Mouse (Mus musculus) forebrain, embryonic 12.5 days (tissue): ENCODE measurements around the gene Mfsd4b2. TPM values are rescaled to one million over a fixed set of nuclear protein-coding genes. Genes with fewer than 3 reads are reported as not detected.
A peak's percentile ranks its signal among the peaks of the same experiment; 100 is the strongest.
"Not testable (repeated sequence)": the region's sequence is repeated elsewhere in the genome, so short reads cannot be mapped to it uniquely, and the experiment has no call there.

Source experiments
- ATAC-seq: fragments of 200-750 bp; cut with Nextera tagmentation; 2 replicates; pipeline ENCODE4 v1.8.0; 2017; ENCODE audit warnings: moderate TSS enrichment; ENCODE audit not compliant: low FRiP score
- H3K27ac ChIP-seq: fragments of 300-500 bp; sonication (generic); 2 replicates; pipeline ENCODE4 v1.5.1; 2016; ENCODE audit warnings: mild to moderate bottlenecking
- H3K27me3 ChIP-seq: fragments of 300-500 bp; sonication (generic); 2 replicates; pipeline ENCODE4 v1.6.1; 2016; ENCODE audit warnings: mild to moderate bottlenecking
- H3K36me3 ChIP-seq: fragments of 300-500 bp; sonication (generic); replicated peaks from 2 replicates; pipeline ENCODE4 v1.6.1; 2016; ENCODE audit warnings: mild to moderate bottlenecking
- H3K4me1 ChIP-seq: fragments of 300-500 bp; sonication (generic); 2 replicates; pipeline ENCODE4 v1.6.1; 2016
- H3K4me2 ChIP-seq: fragments of 300-500 bp; sonication (generic); 2 replicates; pipeline ENCODE4 v1.6.1; 2016; ENCODE audit warnings: mild to moderate bottlenecking, moderate library complexity
- H3K4me3 ChIP-seq: fragments of 300-500 bp; sonication (generic); replicated peaks from 2 replicates; pipeline ENCODE4 v1.5.1; 2016; ENCODE audit warnings: mild to moderate bottlenecking
- H3K9ac ChIP-seq: fragments of 300-500 bp; sonication (generic); 2 replicates; pipeline ENCODE4 v1.6.1; 2016; ENCODE audit warnings: mild to moderate bottlenecking
- H3K9me3 ChIP-seq: fragments of 300-500 bp; sonication (generic); 2 replicates; pipeline ENCODE4 v1.6.1; 2016
- WGBS: fragments of 180-500 bp; shearing (Covaris S2); methylation state at CpG from one replicate; pipeline ENCODE4 v1.1.7; 2016; 5-methylcytosine and 5-hydroxymethylcytosine counted together
- polyA plus RNA-seq: library from polyadenylated mRNA; unstranded; fragments of >200 nt; fragmentation: Nextera tagmentation; extraction: Ambion mirVana; gene quantifications from 2 replicates; pipeline ENCODE4 v1.2.1, GENCODE M21; 2016

The Mfsd4b2 gene
- not detected in 2 replicates for polyA plus RNA-seq

GRCm38 (mm10) chr10:39926616-39927139, at the start of gene Mfsd4b2:
Mfsd4b2 (minus strand) TSS chr10:39926923.
- Histone ChIP-seq H3K9ac (peak within 1 kb of the TSS; percentile 58), H3K4me3 (peak within 1 kb of the TSS; percentile 46), H3K27me3 (peaks cover 26% of the 10 kb centered on the region), H3K4me2 (peak within 1 kb of the TSS; percentile 86), H3K27ac (no peak within 1 kb of the TSS), H3K36me3 (no peaks in the 10 kb centered on the region), H3K4me1 (peaks cover 8% of the 10 kb centered on the region), H3K9me3 (no peaks in the 10 kb centered on the region)
- WGBS = 2% methylated on average over 31 of the region's 41 CpGs
- ATAC-seq = 0 out of 2 replicates have a peak, but pooled peaks have one; percentile 61

GRCm38 (mm10) chr10:39975771-39976170, 49.0 kb upstream of the Mfsd4b2 start:
- WGBS = 40% methylated on average over 2 of the region's 2 CpGs
- Histone ChIP-seq H3K4me3 (no peak overlapping the region), H3K4me1 (no peaks in the 10 kb centered on the region), H3K9me3 (peaks cover 16% of the 10 kb centered on the region), H3K4me2 (no peak overlapping the region), H3K36me3 (no peaks in the 10 kb centered on the region), H3K9ac (no peak overlapping the region), H3K27me3 (no peaks in the 10 kb centered on the region), H3K27ac (no peak overlapping the region)
- ATAC-seq = no peak

- 72% methylated on average over 11 of the region's 11 CpGs for WGBS
- Histone ChIP-seq H3K4me1 (no peaks in the 10 kb centered on the region), H3K9ac (no peak overlapping the region), H3K9me3 (peaks cover 16% of the 10 kb centered on the region), H3K4me3 (no peak overlapping the region), H3K36me3 (no peaks in the 10 kb centered on the region), H3K4me2 (no peak overlapping the region), H3K27me3 (no peaks in the 10 kb centered on the region), H3K27ac (no peak overlapping the region)
- ATAC-seq = no peak
Measured at GRCm38 (mm10) chr10:39974982-39975381, 48.3 kb upstream of the Mfsd4b2 start.

- no peak overlapping the region for H3K27ac ChIP-seq
- WGBS = 86% methylated on average over 3 of the region's 3 CpGs
- no peak overlapping the region for H3K4me3 ChIP-seq
- H3K4me1 ChIP-seq = no peaks in the 10 kb centered on the region
- no peaks in the 10 kb centered on the region for H3K9me3 ChIP-seq
- H3K36me3 ChIP-seq = no peaks in the 10 kb centered on the region
- H3K9ac ChIP-seq = no peak overlapping the region
- ATAC-seq = no peak
- H3K4me2 ChIP-seq = no peak overlapping the region
- H3K27me3 ChIP-seq = no peaks in the 10 kb centered on the region
Measured at GRCm38 (mm10) chr10:39967512-39967911, 40.8 kb upstream of the Mfsd4b2 start.

GRCm38 (mm10) chr10:39961906-39962305, 35.2 kb upstream of the Mfsd4b2 start:
- H3K27ac ChIP-seq = no peak overlapping the region
- no peak overlapping the region for H3K9ac ChIP-seq
- 61% methylated on average over 1 of the region's 1 CpGs for WGBS
- ATAC-seq = no peak
- no peaks in the 10 kb centered on the region for H3K9me3 ChIP-seq
- H3K4me2 ChIP-seq = no peak overlapping the region
- no peak overlapping the region for H3K4me3 ChIP-seq
- H3K27me3 ChIP-seq = peaks cover 10% of the 10 kb centered on the region
- peaks cover 11% of the 10 kb centered on the region; the same call in 1 of the 2 replicates for H3K4me1 ChIP-seq
- H3K36me3 ChIP-seq = no peaks in the 10 kb centered on the region

GRCm38 (mm10) chr10:39960441-39960822, 33.7 kb upstream of the Mfsd4b2 start:
- Histone ChIP-seq H3K9ac (no peak overlapping the region), H3K27ac (no peak overlapping the region), H3K4me1 (peaks cover 11% of the 10 kb centered on the region; the same call in 1 of the 2 replicates), H3K4me2 (peak overlapping the region; percentile 96), H3K36me3 (no peaks in the 10 kb centered on the region), H3K4me3 (peak overlapping the region; percentile 54; the same call in 1 of the 2 replicates), H3K27me3 (peaks cover 10% of the 10 kb centered on the region), H3K9me3 (no peaks in the 10 kb centered on the region)
- 45% methylated on average over 11 of the region's 11 CpGs for WGBS
- peak; percentile 49 for ATAC-seq

- peak; percentile 99 for ATAC-seq
- H3K27ac ChIP-seq = no peak within 1 kb of the TSS
- peaks cover 11% of the 10 kb centered on the region; the same call in 1 of the 2 replicates for H3K4me1 ChIP-seq
- peak within 1 kb of the TSS; percentile 96 for H3K4me2 ChIP-seq
- WGBS = under 1% methylated on average over 38 of the region's 38 CpGs
- no peaks in the 10 kb centered on the region for H3K9me3 ChIP-seq
- H3K4me3 ChIP-seq = peak within 1 kb of the TSS; percentile 54
- H3K27me3 ChIP-seq = peaks cover 10% of the 10 kb centered on the region
- H3K9ac ChIP-seq = peak within 1 kb of the TSS; percentile 65
- no peaks in the 10 kb centered on the region for H3K36me3 ChIP-seq
Measured at GRCm38 (mm10) chr10:39959761-39960440, 33.2 kb upstream of the Mfsd4b2 start, which contains the start of gene Mfsd4b3. Mfsd4b3 (minus strand) TSS chr10:39960153.

- Histone ChIP-seq H3K27me3 (peaks cover 10% of the 10 kb centered on the region), H3K9me3 (no peaks in the 10 kb centered on the region), H3K4me1 (peaks cover 11% of the 10 kb centered on the region; the same call in 1 of the 2 replicates), H3K36me3 (no peaks in the 10 kb centered on the region), H3K4me2 (no peak overlapping the region), H3K27ac (no peak overlapping the region), H3K4me3 (no peak overlapping the region), H3K9ac (no peak overlapping the region)
- 73% methylated on average over 4 of the region's 4 CpGs for WGBS
- no peak for ATAC-seq
Measured at GRCm38 (mm10) chr10:39958266-39958665, 31.5 kb upstream of the Mfsd4b2 start.

GRCm38 (mm10) chr10:39956340-39956878, 29.7 kb upstream of the Mfsd4b2 start:
- H3K27me3 ChIP-seq = peaks cover 10% of the 10 kb centered on the region
- H3K4me3 ChIP-seq = no peak overlapping the region
- no peak overlapping the region for H3K27ac ChIP-seq
- no peaks in the 10 kb centered on the region for H3K9me3 ChIP-seq
- ATAC-seq = no peak
- no peak overlapping the region for H3K9ac ChIP-seq
- H3K36me3 ChIP-seq = no peaks in the 10 kb centered on the region
- peaks cover 11% of the 10 kb centered on the region; the same call in 1 of the 2 replicates for H3K4me1 ChIP-seq
- 75% methylated on average over 2 of the region's 2 CpGs for WGBS
- no peak overlapping the region for H3K4me2 ChIP-seq

GRCm38 (mm10) chr10:39955163-39955562, 28.4 kb upstream of the Mfsd4b2 start:
- Histone ChIP-seq H3K9me3 (no peaks in the 10 kb centered on the region), H3K9ac (no peak overlapping the region), H3K36me3 (no peaks in the 10 kb centered on the region), H3K27ac (no peak overlapping the region), H3K4me2 (no peak overlapping the region), H3K27me3 (peaks cover 10% of the 10 kb centered on the region), H3K4me1 (peaks cover 7% of the 10 kb centered on the region; the same call in 1 of the 2 replicates), H3K4me3 (no peak overlapping the region)
- ATAC-seq = no peak
- 83% methylated on average over 2 of the region's 2 CpGs for whole genome bisulfite sequencing

- H3K4me2 ChIP-seq = no peak overlapping the region
- no peak overlapping the region for H3K4me3 ChIP-seq
- no peaks in the 10 kb centered on the region for H3K4me1 ChIP-seq
- WGBS = 91% methylated on average over 2 of the region's 2 CpGs
- H3K27me3 ChIP-seq = no peaks in the 10 kb centered on the region
- H3K36me3 ChIP-seq = no peaks in the 10 kb centered on the region
- H3K27ac ChIP-seq = no peak overlapping the region
- ATAC-seq = no peak
- no peaks in the 10 kb centered on the region for H3K9me3 ChIP-seq
- H3K9ac ChIP-seq = no peak overlapping the region
Measured at GRCm38 (mm10) chr10:39949377-39949954, 22.7 kb upstream of the Mfsd4b2 start.

- H3K4me2 ChIP-seq, H3K36me3 ChIP-seq, H3K9ac ChIP-seq, H3K9me3 ChIP-seq, H3K4me3 ChIP-seq, ATAC-seq, H3K4me1 ChIP-seq, H3K27me3 ChIP-seq, H3K27ac ChIP-seq: not testable (repeated sequence)
- WGBS = 86% methylated on average over 3 of the region's 3 CpGs
Measured at GRCm38 (mm10) chr10:39947195-39947594, 20.5 kb upstream of the Mfsd4b2 start.
